Comparison of ENCODE assay signal across 15 mouse cellular contexts in the genomic region with DNA sequence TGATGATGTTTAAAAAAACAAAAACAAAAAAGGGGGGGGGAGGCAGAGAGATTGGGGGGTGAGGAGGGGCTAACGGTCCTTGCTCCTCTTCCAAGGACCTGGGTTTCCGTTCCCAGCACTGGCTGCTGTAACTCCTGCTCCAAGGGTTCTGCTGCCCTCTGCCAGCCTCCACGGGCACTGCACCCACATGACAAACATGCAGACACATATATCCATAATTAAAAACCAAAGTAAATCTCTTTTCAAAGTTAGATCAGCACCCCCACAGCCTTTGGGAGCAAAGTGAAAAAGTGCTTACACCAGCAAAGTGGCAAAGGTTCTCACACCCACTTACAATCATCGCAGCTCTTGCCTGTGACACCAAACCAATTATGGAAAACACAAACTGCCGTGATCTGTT. TPM values are rescaled to one million over a fixed set of nuclear protein-coding genes. Genes with fewer than 3 reads are reported as not detected.
A peak's percentile ranks its signal among the peaks of the same experiment; 100 is the strongest.
DNase-seq lines count a peak whose midpoint lies in the region; ATAC-seq and TF ChIP-seq lines count a peak whose summit lies in the region.
"Had no signal": no experiment of that assay in that cellular context is flagged by ENCODE, and none has a peak within 500 bp of the region (broad histone marks: within the 10 kb centered on the region; RNA-seq: fewer than 3 reads in every experiment).

No protein-coding gene starts in this region.

- H3K27me3 ChIP-seq in heart, adult 2 months (ENCODE audit: control insufficient read depth, insufficient read depth, low read length) = no peaks in the 10 kb centered on the region
- H3K27me3 ChIP-seq in heart, embryonic 11.5 days (ENCODE audit: control insufficient read depth, insufficient read depth, low read length) = no peaks in the 10 kb centered on the region
- no peaks in the 10 kb centered on the region for H3K27me3 ChIP-seq in lung, embryonic 14.5 days (ENCODE audit: insufficient read depth, low read length)
- H3K27me3 ChIP-seq: embryonic facial prominence, embryonic 12.5 days; forebrain, embryonic 13.5 days; hindbrain, embryonic 13.5 days; limb, embryonic 12.5 days; midbrain, embryonic 12.5 days had no signal

- 0 out of 2 replicates have a peak, but pooled peaks cover 3% of the 10 kb centered on the region for H3K79me2 ChIP-seq in heart, adult 2 months (replicated peaks; ENCODE audit: control insufficient read depth, insufficient read depth, low read length)

- ATAC-seq in heart, embryonic 11.5 days (replicated peaks; ENCODE audit: insufficient number of reproducible peaks, low FRiP score, low TSS enrichment) = no peak
- ATAC-seq in lung, embryonic 14.5 days (ENCODE audit: insufficient read depth) = no peak
- ATAC-seq: forebrain, embryonic 13.5 days had no signal

- H3K9me3 ChIP-seq in heart, embryonic 11.5 days (replicated peaks; ENCODE audit: control insufficient read depth, low read length) = no peaks in the 10 kb centered on the region
- H3K9me3 ChIP-seq in lung, embryonic 14.5 days (ENCODE audit: low read depth, low read length) = no peaks in the 10 kb centered on the region; the same call in 1 of the 2 replicates
- H3K9me3 ChIP-seq: embryonic facial prominence, embryonic 12.5 days; forebrain, embryonic 13.5 days; hindbrain, embryonic 13.5 days; midbrain, embryonic 12.5 days had no signal

- TF ChIP-seq EP300 in heart, adult 2 months (IDR thresholded peaks at IDR 0.05; ENCODE audit: insufficient read depth, low read depth, low read length) = no peak

- no peak overlapping the region for H3K4me3 ChIP-seq in heart, adult 2 months
- H3K4me3 ChIP-seq in heart, embryonic 11.5 days (ENCODE audit: low read depth, low read length) = no peak overlapping the region
- H3K4me3 ChIP-seq in lung, embryonic 14.5 days (ENCODE audit: low read depth, low read length) = no peak overlapping the region
- H3K4me3 ChIP-seq in bone marrow macrophage, adult 2 months (ENCODE audit: insufficient read depth, low read length) = no peak overlapping the region
- H3K4me3 ChIP-seq: embryonic facial prominence, embryonic 12.5 days; forebrain, embryonic 13.5 days; hindbrain, embryonic 13.5 days; limb, embryonic 12.5 days; midbrain, embryonic 12.5 days had no signal

- no peak overlapping the region for H3K4me2 ChIP-seq in heart, embryonic 11.5 days
- H3K4me2 ChIP-seq in lung, embryonic 14.5 days = no peak overlapping the region
- H3K4me2 ChIP-seq: embryonic facial prominence, embryonic 12.5 days; forebrain, embryonic 13.5 days; hindbrain, embryonic 13.5 days; limb, embryonic 12.5 days; midbrain, embryonic 12.5 days had no signal

- peak; percentile 51 for TF ChIP-seq CTCF in heart, adult 2 months (IDR thresholded peaks at IDR 0.05)
- TF ChIP-seq CTCF in lung, embryonic 14.5 days (IDR thresholded peaks at IDR 0.05; ENCODE audit: low read depth) = 0 out of 2 replicates have a peak, but pooled peaks have one; percentile 24
- 0 out of 2 replicates have a peak, but pooled peaks have one; percentile 19 for TF ChIP-seq CTCF in bone marrow macrophage, adult 2 months (IDR thresholded peaks at IDR 0.05; ENCODE audit: low read depth, low read length)

- DNase-seq in heart, adult 2 months = no peak
- DNase-seq in lung, embryonic 14.5 days = no peak
- DNase-seq in lung, adult 18-20 months = no peak
- peak; percentile 31 for DNase-seq in CD4-positive helper T cell, adult 2 months (ENCODE audit: low read depth, low spot score)
- no peak for DNase-seq in MN1 (ENCODE audit: low spot score)
- DNase-seq in Muller cell, postnatal 12 days (ENCODE audit: inconsistent ontology term) = no peak
- DNase-seq: cerebellum, postnatal 10 days; right cerebral cortex, postnatal 4 days had no signal

- TF ChIP-seq POLR2A in heart, adult 2 months (IDR thresholded peaks at IDR 0.05; ENCODE audit: insufficient read depth, low read depth, low read length) = no peak
- TF ChIP-seq POLR2A in bone marrow macrophage, adult 2 months (IDR thresholded peaks at IDR 0.05; ENCODE audit: borderline replicate concordance, low read depth, low read length) = no peak

- WGBS in heart, adult 2 months = 96% methylated on average over 5 of the region's 5 CpGs
- WGBS in heart, embryonic 11.5 days (ENCODE audit: insufficient replicate concordance) = 85% methylated on average over 5 of the region's 5 CpGs
- WGBS in lung, embryonic 14.5 days = 85% methylated on average over 5 of the region's 5 CpGs

- no peaks in the 10 kb centered on the region; the same call in 1 of the 2 replicates for H3K36me3 ChIP-seq in heart, adult 2 months (ENCODE audit: control insufficient read depth, insufficient read depth, low read length)
- H3K36me3 ChIP-seq in heart, embryonic 11.5 days (ENCODE audit: control insufficient read depth, insufficient read depth, low read length) = peaks cover 5% of the 10 kb centered on the region; the same call in 1 of the 2 replicates
- H3K36me3 ChIP-seq in lung, embryonic 14.5 days (ENCODE audit: insufficient read depth) = no peaks in the 10 kb centered on the region
- H3K36me3 ChIP-seq: embryonic facial prominence, embryonic 12.5 days had no signal

- no peak overlapping the region for H3K9ac ChIP-seq in heart, adult 2 months (ENCODE audit: low read depth, low read length)
- H3K9ac ChIP-seq in heart, embryonic 11.5 days (ENCODE audit: low read depth, low read length) = no peak overlapping the region
- H3K9ac ChIP-seq in lung, embryonic 14.5 days = no peak overlapping the region
- H3K9ac ChIP-seq: embryonic facial prominence, embryonic 12.5 days; forebrain, embryonic 13.5 days; hindbrain, embryonic 13.5 days; limb, embryonic 12.5 days; midbrain, embryonic 12.5 days had no signal

- intact Hi-C loops in heart, adult 2 months (cut with DNase I) = no loop called here

- H3K27ac ChIP-seq in heart, adult 2 months = no peak overlapping the region
- H3K27ac ChIP-seq in heart, embryonic 11.5 days (ENCODE audit: low read depth, low read length) = no peak overlapping the region
- H3K27ac ChIP-seq in lung, embryonic 14.5 days (ENCODE audit: low read depth) = no peak overlapping the region
- H3K27ac ChIP-seq in bone marrow macrophage, adult 2 months (ENCODE audit: insufficient read depth, low read depth, low read length) = no peak overlapping the region
- H3K27ac ChIP-seq: embryonic facial prominence, embryonic 12.5 days; forebrain, embryonic 13.5 days; hindbrain, embryonic 13.5 days; limb, embryonic 12.5 days; midbrain, embryonic 12.5 days had no signal

- peaks cover 4% of the 10 kb centered on the region for H3K4me1 ChIP-seq in heart, adult 2 months (ENCODE audit: control insufficient read depth, insufficient read depth, low read length)
- H3K4me1 ChIP-seq in heart, embryonic 11.5 days (ENCODE audit: control insufficient read depth, insufficient read depth, low read length) = peaks cover 31% of the 10 kb centered on the region
- H3K4me1 ChIP-seq in lung, embryonic 14.5 days (ENCODE audit: insufficient read depth) = no peaks in the 10 kb centered on the region
- H3K4me1 ChIP-seq in bone marrow macrophage, adult 2 months (ENCODE audit: control insufficient read depth, insufficient read depth, low read length) = no peaks in the 10 kb centered on the region; the same call in 1 of the 2 replicates
- H3K4me1 ChIP-seq: embryonic facial prominence, embryonic 12.5 days; forebrain, embryonic 13.5 days; midbrain, embryonic 12.5 days had no signal

RNA-seq across cellular contexts. Expression of gene Fryl, which starts 57.7 kb away (rescaled TPM):
- total RNA-seq in heart, adult 2 months (2021) = 10 to 100 TPM; 32.9 to 40.7 TPM
- 25.9 and 27.4 TPM in 2 replicates for polyA plus RNA-seq in heart, adult 2 months (2012; rRNA removed)
- polyA plus RNA-seq in heart, embryonic 11.5 days (2014; fragmentation: Nextera tagmentation; extraction: Ambion mirVana) = 38.1 and 40.8 TPM in 2 replicates
- 21.4 and 22.6 TPM in 2 replicates for polyA plus RNA-seq in lung, embryonic 14.5 days (2014; fragmentation: Nextera tagmentation; extraction: Ambion mirVana)
- 44.5 and 47.9 TPM in 2 replicates for polyA plus RNA-seq in bone marrow macrophage, adult 2 months (2012; ENCODE audit: insufficient read depth, insufficient read length, missing spikeins)
